Mouse (Mus musculus) ES-Bruce4 (cell line): ENCODE results near the gene Sumo3.

Experiments
- CTCF ChIP-seq: IDR thresholded peaks from one replicate; pipeline ENCODE4 v1.8.1; 2011; ENCODE audit warnings: low read depth, low read length
- EP300 ChIP-seq: IDR thresholded peaks from 2 replicates; pipeline ENCODE4 v1.6.1; 2011; ENCODE audit warnings: low read depth, low read length; ENCODE audit not compliant: insufficient read depth
- POLR2A ChIP-seq: IDR thresholded peaks from one replicate; pipeline ENCODE4 v1.8.1; 2011; ENCODE audit warnings: low read length; ENCODE audit not compliant: insufficient read depth

GRCm38 (mm10) chr10:77603021-77603420, 2.9 kb upstream of the Sumo3 start:
- no peak for TF ChIP-seq POLR2A
- TF ChIP-seq CTCF, result no peak
- TF ChIP-seq EP300, result peak; percentile 91
